Mouse (Mus musculus): Measurements from ENCODE around the gene Tada1. TPM values are rescaled to one million over a fixed set of nuclear protein-coding genes. Genes with fewer than 3 reads are reported as not detected.
A peak's percentile ranks its signal among the peaks of the same experiment; 100 is the strongest.

Gene Tada1
- polyA plus RNA-seq, 1 experiment from 2014 or later: 58.7 TPM

DNA sequence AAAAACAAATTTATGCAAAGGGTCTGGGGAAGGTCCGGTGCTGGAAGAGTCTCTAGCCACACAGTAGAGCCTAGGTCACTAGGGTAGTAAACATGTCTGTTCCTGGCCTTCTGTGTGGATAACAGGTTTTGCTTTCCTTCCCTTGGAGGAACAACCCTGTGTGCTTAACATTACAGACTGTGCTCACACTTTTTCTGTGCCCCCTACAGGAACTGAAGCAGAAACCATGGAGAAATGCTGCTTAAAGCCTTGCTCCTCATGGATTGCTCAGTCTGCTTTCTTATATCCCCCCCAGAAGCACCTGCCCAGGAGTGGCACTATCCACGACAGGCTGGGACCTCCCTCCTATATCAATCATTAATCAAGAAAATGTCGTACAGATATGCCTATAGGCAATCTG lies 17.1 kb upstream of the Tada1 start:
- Histone ChIP-seq H3K27me3 (ENCODE audit: insufficient read depth, poor library complexity, severe bottlenecking) (no peaks in the 10 kb centered on the region), H3K9me3 (no peaks in the 10 kb centered on the region), H3K4me1 (replicated peaks) (no peaks in the 10 kb centered on the region), H3K4me3 (no peak overlapping the region), H3K27ac (no peak overlapping the region), H3K36me3 (no peaks in the 10 kb centered on the region)
- DNase-seq (ENCODE audit: low spot score): no peak
- 76% methylated on average over 3 of the region's 3 CpGs for WGBS

DNA sequence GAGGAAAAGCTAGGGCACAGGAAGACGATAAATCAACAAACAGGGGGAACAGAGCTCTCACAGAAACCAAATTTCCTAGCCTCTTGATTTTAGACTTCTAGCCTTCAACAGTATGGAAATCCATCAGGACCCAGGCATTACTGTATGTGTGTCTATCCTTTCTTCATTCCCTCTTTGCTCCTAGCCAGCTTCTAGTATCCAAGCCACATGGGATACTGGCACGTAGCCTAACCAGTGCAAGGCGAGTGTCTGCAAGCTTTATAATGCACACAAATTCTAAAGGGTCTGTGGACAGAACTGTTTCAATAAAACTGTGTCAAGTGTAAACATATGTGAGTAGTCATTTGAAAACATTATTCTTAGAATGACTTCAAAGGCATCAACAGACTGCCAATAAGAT lies 16.2 kb upstream of the Tada1 start:
- Histone ChIP-seq H3K4me1 (replicated peaks) (no peaks in the 10 kb centered on the region), H3K27me3 (ENCODE audit: insufficient read depth, poor library complexity, severe bottlenecking) (no peaks in the 10 kb centered on the region), H3K9me3 (no peaks in the 10 kb centered on the region), H3K4me3 (no peak overlapping the region), H3K27ac (no peak overlapping the region), H3K36me3 (no peaks in the 10 kb centered on the region)
- WGBS: 86% methylated on average over 3 of the region's 3 CpGs
- DNase-seq (ENCODE audit: low spot score): no peak

DNA sequence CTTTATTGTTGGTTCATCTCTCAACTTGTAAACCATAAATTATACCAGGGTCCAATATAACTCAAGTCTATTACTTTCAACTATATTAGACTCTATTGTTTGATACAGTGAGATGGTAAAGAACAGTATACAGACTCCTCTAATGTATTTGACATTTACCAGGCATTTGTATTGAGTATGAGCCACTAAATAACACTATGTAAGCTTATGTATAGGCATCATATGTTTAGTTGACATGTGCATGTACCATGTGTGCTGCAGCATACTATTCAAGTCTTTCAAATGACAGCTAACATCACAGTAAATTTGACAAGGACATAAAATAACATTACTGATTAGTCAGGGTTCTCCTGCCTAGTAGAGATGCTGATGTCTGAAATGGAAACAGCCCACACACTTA lies 15.8 kb upstream of the Tada1 start:
- no peaks in the 10 kb centered on the region for H3K27me3 ChIP-seq (ENCODE audit: insufficient read depth, poor library complexity, severe bottlenecking)
- H3K9me3 ChIP-seq: no peaks in the 10 kb centered on the region
- H3K4me3 ChIP-seq: no peak overlapping the region
- no peaks in the 10 kb centered on the region for H3K4me1 ChIP-seq (replicated peaks)
- H3K36me3 ChIP-seq: no peaks in the 10 kb centered on the region
- no peak for DNase-seq (ENCODE audit: low spot score)
- H3K27ac ChIP-seq: no peak overlapping the region

DNA sequence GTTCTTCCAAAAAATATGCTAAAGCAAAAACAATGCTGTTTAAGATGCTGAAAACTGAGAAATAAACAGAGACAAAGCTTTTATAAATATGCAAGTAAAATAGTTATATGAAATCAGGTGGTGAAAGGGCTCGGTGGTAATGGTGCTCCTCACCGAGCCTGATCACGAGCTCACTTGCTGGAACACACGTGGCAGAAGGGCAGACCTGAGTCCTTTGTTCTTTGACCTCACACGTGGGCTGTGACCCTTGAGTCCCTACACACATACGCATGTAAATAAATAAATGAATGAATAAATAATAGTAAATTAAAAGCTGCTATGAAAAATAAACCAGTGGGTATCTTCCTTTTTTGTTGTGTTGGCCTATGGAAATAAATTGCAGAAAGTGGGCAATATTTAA lies 1.7 kb upstream of the Tada1 start:
- no peak for DNase-seq (ENCODE audit: low spot score)
- H3K36me3 ChIP-seq: peaks cover 6% of the 10 kb centered on the region
- no peaks in the 10 kb centered on the region for H3K9me3 ChIP-seq
- 78% methylated on average over 6 of the region's 6 CpGs for WGBS
- no peaks in the 10 kb centered on the region for H3K27me3 ChIP-seq (ENCODE audit: insufficient read depth, poor library complexity, severe bottlenecking)
- peaks cover 23% of the 10 kb centered on the region for H3K4me1 ChIP-seq (replicated peaks)
- H3K27ac ChIP-seq: no peak overlapping the region
- H3K4me3 ChIP-seq: no peak overlapping the region

DNA sequence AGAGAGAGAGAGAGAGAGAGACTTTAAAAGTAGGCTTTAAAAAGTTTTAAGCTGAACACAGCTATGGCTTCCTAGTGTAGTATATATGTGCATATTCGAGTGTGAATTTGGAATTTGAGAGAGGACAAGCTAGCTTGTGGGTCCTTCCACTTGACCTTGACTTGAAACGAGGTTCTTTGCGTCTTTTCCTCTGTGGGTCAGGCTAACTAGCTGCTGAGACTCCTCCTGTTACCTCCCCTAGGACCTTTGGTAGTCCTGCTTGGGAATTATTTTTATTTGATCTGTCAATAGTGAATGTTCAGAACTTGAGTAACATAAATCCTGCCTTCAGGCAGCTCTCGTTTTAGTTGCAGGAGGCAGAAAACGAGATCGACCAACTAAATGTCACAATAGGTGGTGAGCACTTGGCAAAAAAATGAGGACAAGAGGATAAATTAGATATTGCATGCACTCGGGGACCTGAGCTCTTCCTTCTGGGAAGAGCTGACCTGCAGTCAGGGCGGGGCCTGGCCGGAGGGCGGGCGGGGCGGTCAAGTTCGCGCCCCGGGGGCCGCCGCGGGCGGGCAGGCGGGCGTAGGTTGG lies 375 bp upstream of the Tada1 start:
- Histone ChIP-seq H3K27me3 (ENCODE audit: insufficient read depth, poor library complexity, severe bottlenecking) (no peaks in the 10 kb centered on the region), H3K36me3 (peaks cover 19% of the 10 kb centered on the region), H3K9me3 (no peaks in the 10 kb centered on the region), H3K4me3 (peak overlapping the region; percentile 98), H3K27ac (peak overlapping the region; percentile 98), H3K4me1 (replicated peaks) (peaks cover 23% of the 10 kb centered on the region)
- no peak for DNase-seq (ENCODE audit: low spot score)
- 6% methylated on average over 21 of the region's 21 CpGs for WGBS

DNA sequence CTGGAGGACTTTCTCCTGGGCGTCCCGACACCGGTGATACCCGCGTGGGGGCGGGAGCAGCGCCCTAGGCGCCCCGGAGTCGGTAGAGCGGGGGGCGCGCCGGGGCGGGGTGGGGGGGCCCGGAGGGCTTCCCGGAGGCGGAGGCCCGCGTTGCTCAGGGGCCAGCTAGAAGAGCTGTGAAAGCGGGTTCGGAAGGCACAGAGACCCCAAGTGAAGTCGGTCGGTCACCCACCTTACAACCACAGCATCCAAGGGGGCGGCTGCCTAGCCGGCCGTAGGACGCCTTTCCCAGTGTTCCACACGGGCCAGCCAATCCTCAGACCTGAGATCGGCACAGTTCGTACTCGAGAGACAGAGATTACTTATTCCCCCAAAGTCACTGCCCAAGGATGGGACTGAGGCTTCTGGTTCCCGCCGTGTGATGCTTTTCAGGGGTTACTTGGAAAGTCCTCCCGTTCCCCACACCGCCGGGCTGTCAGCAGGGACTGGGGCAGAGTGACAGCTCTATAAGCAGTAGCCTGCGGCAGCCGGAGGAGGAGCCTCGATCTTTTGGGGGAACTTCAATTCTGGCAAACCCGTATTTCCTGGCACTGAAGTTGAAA lies 834 bp downstream of the Tada1 start:
- peak overlapping the region; percentile 98 for H3K4me3 ChIP-seq
- H3K36me3 ChIP-seq: peaks cover 31% of the 10 kb centered on the region
- H3K9me3 ChIP-seq: no peaks in the 10 kb centered on the region
- H3K4me1 ChIP-seq (replicated peaks): peaks cover 23% of the 10 kb centered on the region
- WGBS: 1% methylated on average over 41 of the region's 41 CpGs
- H3K27ac ChIP-seq: peak overlapping the region; percentile 98
- peak; percentile 77 for DNase-seq (ENCODE audit: low spot score)
- H3K27me3 ChIP-seq (ENCODE audit: insufficient read depth, poor library complexity, severe bottlenecking): no peaks in the 10 kb centered on the region

DNA sequence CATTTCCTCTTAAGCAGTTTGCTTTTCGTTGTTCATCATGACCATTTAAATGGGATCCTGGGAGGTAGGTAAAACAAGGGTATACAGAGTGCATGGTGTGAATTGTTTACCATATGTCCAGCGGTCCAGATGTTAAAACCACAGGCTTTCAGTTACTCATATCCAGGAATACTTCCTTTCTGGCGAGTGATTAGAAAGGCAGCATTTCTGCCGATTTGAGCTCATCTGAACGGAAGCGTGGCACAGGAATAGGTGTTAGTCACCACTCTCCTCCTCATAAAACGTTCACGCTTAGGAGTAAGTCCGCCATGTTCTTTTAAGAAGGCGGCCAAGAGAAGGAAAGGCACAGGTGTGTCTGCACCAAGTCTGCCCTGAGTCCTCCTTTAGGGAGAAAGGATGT lies 2.4 kb downstream of the Tada1 start:
- Histone ChIP-seq H3K9me3 (no peaks in the 10 kb centered on the region), H3K27me3 (ENCODE audit: insufficient read depth, poor library complexity, severe bottlenecking) (no peaks in the 10 kb centered on the region), H3K36me3 (peaks cover 48% of the 10 kb centered on the region), H3K4me1 (replicated peaks) (peaks cover 23% of the 10 kb centered on the region), H3K4me3 (no peak overlapping the region), H3K27ac (no peak overlapping the region)
- 90% methylated on average over 10 of the region's 10 CpGs for WGBS
- no peak for DNase-seq (ENCODE audit: low spot score)

DNA sequence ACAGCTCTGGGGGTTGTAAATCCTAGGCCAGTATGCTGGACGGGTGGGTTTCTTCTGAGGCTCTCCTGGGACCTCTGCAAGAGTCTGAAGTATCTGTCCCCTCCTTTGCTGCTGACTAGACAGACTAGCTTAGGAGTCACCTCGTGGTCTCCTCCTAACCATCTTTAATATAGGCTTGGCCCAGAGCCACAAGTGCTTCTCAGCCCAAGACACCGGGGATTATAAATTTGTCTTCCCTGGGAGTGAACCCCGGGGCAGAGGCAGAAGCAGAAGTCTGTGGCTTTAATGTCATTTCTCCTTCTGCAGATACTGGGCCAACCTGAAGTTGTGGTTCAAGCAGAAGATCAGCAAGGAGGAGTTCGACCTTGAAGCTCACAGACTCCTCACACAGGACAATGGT lies 2.9 kb downstream of the Tada1 start:
- no peak overlapping the region for H3K4me3 ChIP-seq
- H3K27me3 ChIP-seq (ENCODE audit: insufficient read depth, poor library complexity, severe bottlenecking): no peaks in the 10 kb centered on the region
- H3K36me3 ChIP-seq: peaks cover 52% of the 10 kb centered on the region
- WGBS: 92% methylated on average over 5 of the region's 5 CpGs
- H3K4me1 ChIP-seq (replicated peaks): peaks cover 23% of the 10 kb centered on the region
- no peaks in the 10 kb centered on the region for H3K9me3 ChIP-seq
- H3K27ac ChIP-seq: no peak overlapping the region
- DNase-seq (ENCODE audit: low spot score): no peak

DNA sequence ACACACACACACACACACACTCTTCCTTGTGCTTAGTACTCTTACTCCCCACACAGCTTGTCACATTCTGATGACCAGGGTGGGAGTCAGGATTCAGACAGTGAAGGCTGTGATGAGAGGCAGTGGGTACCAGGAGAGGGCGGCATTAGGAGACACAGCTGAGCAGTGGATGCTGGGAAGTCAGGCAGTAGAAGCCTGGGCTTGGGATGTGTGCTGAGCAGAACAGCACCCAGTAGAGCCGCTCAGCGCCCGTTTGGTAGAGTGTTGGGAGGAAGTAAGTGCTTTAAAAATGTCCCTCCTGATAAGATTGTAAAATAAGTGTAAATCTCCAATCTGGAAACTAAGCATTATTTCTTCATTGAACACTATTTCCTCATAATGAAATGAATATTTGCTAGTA lies 3.7 kb downstream of the Tada1 start:
- no peak for DNase-seq (ENCODE audit: low spot score)
- WGBS: 89% methylated on average over 4 of the region's 4 CpGs

DNA sequence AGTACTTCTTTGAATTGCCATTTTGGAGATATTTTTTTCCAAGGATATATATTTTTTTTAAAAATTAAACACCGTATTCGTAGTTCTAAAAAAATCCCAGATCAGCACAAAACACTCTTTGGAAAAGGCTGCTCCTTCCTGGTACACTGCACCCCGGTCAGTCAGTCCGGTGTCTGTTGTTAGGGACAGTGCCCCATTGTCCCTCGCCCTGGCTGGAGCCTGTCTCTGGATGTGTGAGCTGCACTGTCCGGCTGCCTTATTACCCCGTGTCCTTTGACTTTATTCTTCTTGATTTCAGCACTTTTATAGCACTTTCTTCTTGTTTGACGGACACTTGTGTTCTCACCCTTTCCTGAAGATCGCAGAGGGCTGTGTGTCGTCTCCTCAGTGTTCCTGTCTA lies 5.7 kb downstream of the Tada1 start:
- H3K4me1 ChIP-seq (replicated peaks): peaks cover 17% of the 10 kb centered on the region
- H3K4me3 ChIP-seq: no peak overlapping the region
- peaks cover 80% of the 10 kb centered on the region for H3K36me3 ChIP-seq
- DNase-seq (ENCODE audit: low spot score): no peak
- H3K27me3 ChIP-seq (ENCODE audit: insufficient read depth, poor library complexity, severe bottlenecking): no peaks in the 10 kb centered on the region
- 92% methylated on average over 10 of the region's 10 CpGs for WGBS
- no peak overlapping the region for H3K27ac ChIP-seq
- no peaks in the 10 kb centered on the region for H3K9me3 ChIP-seq

More for the DNA sequence above, 3.7 kb downstream of the Tada1 start:
- Histone ChIP-seq H3K9me3 (no peaks in the 10 kb centered on the region), H3K4me1 (replicated peaks) (peaks cover 23% of the 10 kb centered on the region), H3K36me3 (peaks cover 60% of the 10 kb centered on the region), H3K27me3 (ENCODE audit: insufficient read depth, poor library complexity, severe bottlenecking) (no peaks in the 10 kb centered on the region), H3K27ac (no peak overlapping the region), H3K4me3 (no peak overlapping the region)

DNA sequence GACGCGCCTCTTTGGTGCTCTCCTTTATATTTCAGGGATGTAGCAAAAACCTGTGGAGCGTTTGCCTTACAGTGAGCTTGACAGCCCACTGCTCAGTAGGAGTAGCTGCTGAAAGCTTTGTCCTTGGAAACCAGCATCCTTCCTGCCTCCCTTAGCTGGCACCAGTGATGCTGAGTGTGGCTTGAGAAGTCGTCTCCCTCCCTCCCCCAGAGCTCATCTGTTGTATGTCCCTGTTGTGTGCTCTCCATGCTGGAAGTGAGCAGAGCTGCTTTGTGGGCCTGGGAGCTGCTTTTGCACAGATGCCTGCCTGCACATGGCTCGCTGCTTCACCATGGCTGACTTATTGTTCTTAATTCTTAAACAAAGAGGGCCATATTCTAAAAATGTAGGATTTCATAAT lies 6.5 kb downstream of the Tada1 start:
- H3K9me3 ChIP-seq: no peaks in the 10 kb centered on the region
- no peak overlapping the region for H3K27ac ChIP-seq
- peaks cover 88% of the 10 kb centered on the region for H3K36me3 ChIP-seq
- H3K4me3 ChIP-seq: no peak overlapping the region
- 91% methylated on average over 5 of the region's 5 CpGs for WGBS
- no peak for DNase-seq (ENCODE audit: low spot score)
- no peaks in the 10 kb centered on the region for H3K27me3 ChIP-seq (ENCODE audit: insufficient read depth, poor library complexity, severe bottlenecking)
- H3K4me1 ChIP-seq (replicated peaks): peaks cover 14% of the 10 kb centered on the region

DNA sequence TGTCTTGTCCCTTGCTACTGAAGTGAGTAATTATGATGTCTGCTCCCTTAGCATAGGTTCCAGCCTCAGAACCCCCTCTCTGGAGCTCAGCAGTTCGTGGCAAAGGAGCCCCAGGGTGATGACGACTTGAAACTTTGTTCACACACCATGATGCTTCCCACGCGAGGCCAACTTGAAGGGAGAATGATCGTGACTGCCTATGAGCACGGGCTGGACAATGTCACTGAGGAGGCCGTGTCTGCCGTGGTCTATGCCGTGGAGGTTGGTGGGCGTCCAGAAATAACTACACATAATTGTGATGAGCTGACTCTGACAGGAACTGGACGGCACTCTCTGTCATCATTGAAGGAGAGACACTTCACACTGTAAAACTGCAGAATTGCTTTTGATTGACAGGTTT lies 9.6 kb downstream of the Tada1 start:
- Histone ChIP-seq H3K4me1 (replicated peaks) (no peaks in the 10 kb centered on the region), H3K27me3 (ENCODE audit: insufficient read depth, poor library complexity, severe bottlenecking) (no peaks in the 10 kb centered on the region), H3K4me3 (no peak overlapping the region), H3K9me3 (no peaks in the 10 kb centered on the region), H3K27ac (no peak overlapping the region), H3K36me3 (peaks cover 100% of the 10 kb centered on the region)
- no peak for DNase-seq (ENCODE audit: low spot score)
- WGBS: 95% methylated on average over 11 of the region's 11 CpGs

DNA sequence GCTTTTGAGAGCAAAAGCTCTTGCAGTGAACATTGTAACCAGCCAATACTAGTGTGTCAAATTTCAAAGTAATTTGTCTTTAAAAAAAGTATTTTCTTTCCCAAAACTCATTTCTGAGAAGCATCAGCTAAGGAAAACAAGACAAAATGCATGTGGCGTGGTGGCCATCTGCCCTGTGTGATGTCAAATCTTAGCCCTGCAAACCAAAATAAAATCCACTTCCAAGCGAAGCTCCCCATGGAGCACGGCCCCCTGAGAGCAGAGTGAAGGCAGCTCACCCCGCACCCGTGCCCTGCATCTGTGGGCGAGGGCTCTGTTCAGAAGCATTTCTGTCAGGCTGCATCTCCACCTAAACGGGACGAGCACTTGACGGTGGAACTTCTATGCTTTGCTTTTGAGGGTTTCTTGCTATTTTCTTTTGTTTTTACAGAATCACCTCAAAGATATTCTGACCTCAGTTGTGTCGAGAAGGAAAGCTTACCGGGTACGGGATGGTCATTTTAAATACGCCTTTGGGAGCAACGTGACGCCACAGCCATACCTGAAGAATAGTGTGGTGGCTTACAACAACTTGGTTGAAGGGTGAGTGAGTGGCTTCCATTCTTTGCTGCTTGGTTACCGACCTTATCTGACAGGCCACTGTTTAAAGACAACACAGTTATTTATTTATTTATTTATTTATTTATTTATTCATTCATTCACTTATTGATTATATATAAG lies 10.7 kb downstream of the Tada1 start:
- H3K27ac ChIP-seq: no peak overlapping the region
- no peak overlapping the region for H3K4me3 ChIP-seq
- H3K27me3 ChIP-seq (ENCODE audit: insufficient read depth, poor library complexity, severe bottlenecking): no peaks in the 10 kb centered on the region
- no peaks in the 10 kb centered on the region for H3K4me1 ChIP-seq (replicated peaks)
- H3K36me3 ChIP-seq: peaks cover 100% of the 10 kb centered on the region
- H3K9me3 ChIP-seq: no peaks in the 10 kb centered on the region
- no peak for DNase-seq (ENCODE audit: low spot score)
- 95% methylated on average over 16 of the region's 16 CpGs for WGBS
